9 mouse cellular contexts compared by ENCODE assay signal in the genomic region with DNA sequence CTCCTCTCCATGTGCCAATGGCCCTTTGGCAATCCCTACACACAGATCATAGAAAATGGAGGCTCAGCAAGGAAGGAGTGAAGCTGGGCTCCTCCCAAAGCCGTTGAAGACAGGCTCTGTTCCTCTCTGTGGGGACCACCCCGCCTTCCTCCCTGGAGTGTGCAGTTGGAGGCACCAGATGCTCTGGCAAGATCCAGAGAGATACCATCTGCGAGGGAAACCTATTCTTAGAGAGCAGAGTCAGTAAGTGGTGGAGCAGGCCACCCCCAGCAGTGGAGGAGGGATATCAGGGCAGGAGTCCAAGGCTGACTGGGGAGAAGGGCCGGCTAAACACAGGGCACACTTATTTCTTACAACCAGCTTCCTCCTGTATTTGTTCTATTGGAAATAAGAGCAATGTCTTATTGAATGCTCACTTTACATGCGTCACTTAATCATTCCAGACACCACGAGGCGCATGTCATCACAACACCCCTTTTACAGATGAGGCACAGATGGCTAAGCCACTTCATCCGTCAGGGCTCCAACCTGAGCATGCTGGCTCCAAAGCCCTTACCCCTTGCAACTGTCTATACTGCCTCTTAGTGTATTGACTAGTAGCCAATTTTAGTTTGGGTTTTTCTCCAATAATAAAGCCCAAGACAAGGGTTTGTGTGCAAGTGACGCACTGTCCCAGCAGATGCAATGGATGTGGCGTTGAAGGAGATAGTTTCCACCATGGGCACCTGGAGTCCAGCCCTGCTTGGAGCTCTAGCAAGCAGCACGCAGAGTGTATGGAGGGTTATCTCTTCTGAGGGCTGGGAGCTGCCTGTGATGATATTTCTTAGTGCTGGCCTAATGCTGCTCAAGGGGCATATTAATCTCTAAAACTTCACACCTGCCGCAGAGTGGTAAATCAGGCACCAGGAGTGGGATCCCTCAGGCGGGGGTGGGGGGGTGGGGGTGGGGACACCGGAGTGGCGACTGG. TPM values are rescaled to one million over a fixed set of nuclear protein-coding genes. Genes with fewer than 3 reads are reported as not detected.
DNase-seq lines count a peak whose midpoint lies in the region; ATAC-seq and TF ChIP-seq lines count a peak whose summit lies in the region.
"Had no signal": no experiment of that assay in that cellular context is flagged by ENCODE, and none has a peak within 500 bp of the region (broad histone marks: within the 10 kb centered on the region; RNA-seq: fewer than 3 reads in every experiment).

No protein-coding gene starts in this region.

- H3K27me3 ChIP-seq in G1E (ENCODE audit: insufficient read depth, low read length), result no peaks in the 10 kb centered on the region; the same call in 1 of the 2 replicates
- no peaks in the 10 kb centered on the region for H3K27me3 ChIP-seq in midbrain, postnatal 0 days (ENCODE audit: insufficient read depth, low read length)
- H3K27me3 ChIP-seq: megakaryocyte, embryonic 14.5 days had no signal

- H3K27ac ChIP-seq in midbrain, postnatal 0 days (ENCODE audit: low read depth, low read length), result no peak overlapping the region

- no peak overlapping the region; the same call in 1 of the 2 replicates for H3K4me3 ChIP-seq in G1E (ENCODE audit: low read depth, low read length)
- no peak overlapping the region for H3K4me3 ChIP-seq in midbrain, postnatal 0 days (ENCODE audit: low read depth, low read length)
- H3K4me3 ChIP-seq: megakaryocyte, embryonic 14.5 days had no signal

- peaks cover 40% of the 10 kb centered on the region for H3K4me1 ChIP-seq in G1E (ENCODE audit: insufficient read depth, low read depth, low read length)
- H3K4me1 ChIP-seq in midbrain, postnatal 0 days (ENCODE audit: insufficient read depth, low read length), result no peaks in the 10 kb centered on the region

- DNase-seq in G1E (ENCODE audit: low spot score), result peak; percentile 60
- peak; percentile 95 for DNase-seq in brain, embryonic 14.5 days (ENCODE audit: low read depth)
- peak; percentile 87 for DNase-seq in left cerebral cortex, adult 11 months (ENCODE audit: low spot score)
- DNase-seq in midbrain, postnatal 0 days (ENCODE audit: low spot score), result peak; percentile 85
- DNase-seq in thymus, postnatal 14 days, result no peak
- no peak for DNase-seq in kidney, adult 11 months
- no peak for DNase-seq in gastrocnemius, postnatal 25 days

- TF ChIP-seq POLR2A in brain, embryonic 14.5 days (IDR thresholded peaks at IDR 0.05; ENCODE audit: borderline replicate concordance, extremely low read depth, insufficient read depth, insufficient read length, poor library complexity, severe bottlenecking), result no peak

- no peaks in the 10 kb centered on the region for H3K9me3 ChIP-seq in G1E (replicated peaks)
- H3K9me3 ChIP-seq in midbrain, postnatal 0 days (ENCODE audit: low read length), result no peaks in the 10 kb centered on the region

- 56% methylated on average over 15 of the region's 15 CpGs for WGBS in midbrain, postnatal 0 days

- no peak for TF ChIP-seq CTCF in G1E (IDR thresholded peaks at IDR 0.05; ENCODE audit: low read depth, low read length)
- no peak for TF ChIP-seq CTCF in brain, embryonic 14.5 days (IDR thresholded peaks at IDR 0.05; ENCODE audit: borderline replicate concordance, extremely low read depth, insufficient read depth, insufficient read length)
- TF ChIP-seq CTCF in midbrain, postnatal 0 days (IDR thresholded peaks at IDR 0.05), result no peak

- peak; percentile 86 for ATAC-seq in G1E (ENCODE audit: extremely low read depth, insufficient number of reproducible peaks, low FRiP score, poor library complexity, severe bottlenecking)
- peak; percentile 86 for ATAC-seq in frontal cortex, adult (ENCODE audit: low TSS enrichment)
- ATAC-seq in midbrain, postnatal 0 days (ENCODE audit: low FRiP score), result peak; percentile 68; the same call in 1 of the 2 replicates

- H3K36me3 ChIP-seq in G1E (replicated peaks), result peaks cover 24% of the 10 kb centered on the region
- peaks cover 5% of the 10 kb centered on the region; the same call in 1 of the 2 replicates for H3K36me3 ChIP-seq in midbrain, postnatal 0 days (ENCODE audit: insufficient read depth, low read length)

- no peak overlapping the region for H3K9ac ChIP-seq in midbrain, postnatal 0 days (replicated peaks; ENCODE audit: low read length, poor library complexity, severe bottlenecking)

- no peak overlapping the region for H3K4me2 ChIP-seq in midbrain, postnatal 0 days (ENCODE audit: low read depth, low read length, poor library complexity, severe bottlenecking)

RNA-seq across cellular contexts. Expression of a gene that starts 14.5 kb away (rescaled TPM):
- total RNA-seq in G1E (2014; fragmentation: Nextera tagmentation) (31.9 and 32.5 TPM in 2 replicates), G1E (2017) (13.9 and 15.6 TPM in 2 replicates)
- polyA plus RNA-seq in G1E (2012), result 93.1 and 94.6 TPM in 2 replicates
- polyA plus RNA-seq in brain, embryonic 14.5 days (2012; rRNA removed), result 15.0 and 19.5 TPM in 2 replicates
- 2.0 and 2.3 TPM in 2 replicates for total RNA-seq in midbrain, postnatal 0 days (2014; rRNA removed)
- polyA plus RNA-seq in midbrain, postnatal 0 days (2015; fragmentation: Nextera tagmentation; extraction: Ambion mirVana), result 2.1 and 2.3 TPM in 2 replicates
- 1 to 10 TPM in 1 of 2 experiments, under 1 TPM in 1; 0.87 to 1.8 TPM for total RNA-seq in gastrocnemius, postnatal 25 days (2021)

RNA-seq across cellular contexts. Expression of a gene that starts 19.3 kb away (rescaled TPM):
- total RNA-seq in G1E (2014; fragmentation: Nextera tagmentation) (20.7 and 22.6 TPM in 2 replicates), G1E (2017) (35.7 and 41.5 TPM in 2 replicates)
- 5.4 and 6.2 TPM in 2 replicates for polyA plus RNA-seq in G1E (2012)
- polyA plus RNA-seq in brain, embryonic 14.5 days (2012; rRNA removed), result 11.4 and 12.5 TPM in 2 replicates
- 16.1 and 21.6 TPM in 2 replicates for total RNA-seq in midbrain, postnatal 0 days (2014; rRNA removed)
- 17.8 and 21.1 TPM in 2 replicates for polyA plus RNA-seq in midbrain, postnatal 0 days (2015; fragmentation: Nextera tagmentation; extraction: Ambion mirVana)
- 10 to 100 TPM; 12.6 to 14.9 TPM for total RNA-seq in gastrocnemius, postnatal 25 days (2021)

RNA-seq across cellular contexts. Expression of a gene that starts 25.5 kb away (rescaled TPM):
- total RNA-seq in G1E (2014; fragmentation: Nextera tagmentation), result 13.0 and 13.2 TPM in 2 replicates
- 6.8 and 7.6 TPM in 2 replicates for total RNA-seq in G1E (2017)
- 9.8 and 11.6 TPM in 2 replicates for polyA plus RNA-seq in G1E (2012)
- polyA plus RNA-seq in brain, embryonic 14.5 days (2012; rRNA removed), result 11.6 and 22.0 TPM in 2 replicates
- 23.3 and 27.7 TPM in 2 replicates for total RNA-seq in midbrain, postnatal 0 days (2014; rRNA removed)
- polyA plus RNA-seq in midbrain, postnatal 0 days (2015; fragmentation: Nextera tagmentation; extraction: Ambion mirVana), result 18.1 and 18.9 TPM in 2 replicates
- total RNA-seq in gastrocnemius, postnatal 25 days (2021), result 1 to 10 TPM in 1 of 2 experiments, under 1 TPM in 1; 0.69 to 1.4 TPM

RNA-seq across cellular contexts. Expression of a gene that starts 28.9 kb away (rescaled TPM):
- total RNA-seq in G1E (2014; fragmentation: Nextera tagmentation) (5.4 and 7.4 TPM in 2 replicates), G1E (2017) (0.93 TPM in 2 replicates)
- polyA plus RNA-seq in G1E (2012), result 10.2 and 11.1 TPM in 2 replicates
- polyA plus RNA-seq in brain, embryonic 14.5 days (2012; rRNA removed), result 17.6 and 18.7 TPM in 2 replicates
- total RNA-seq in midbrain, postnatal 0 days (2014; rRNA removed), result 7.7 and 10.4 TPM in 2 replicates
- 1.2 and 1.5 TPM in 2 replicates for polyA plus RNA-seq in midbrain, postnatal 0 days (2015; fragmentation: Nextera tagmentation; extraction: Ambion mirVana)
- 1 to 10 TPM; 2.2 to 2.5 TPM for total RNA-seq in gastrocnemius, postnatal 25 days (2021)

RNA-seq across cellular contexts. Expression of a gene that starts 29.0 kb away (rescaled TPM):
- total RNA-seq in G1E (2014; fragmentation: Nextera tagmentation) (not detected in 2 replicates), G1E (2017) (0.52 TPM in 1 of 2 replicates, not detected in the other)
- polyA plus RNA-seq in G1E (2012), result 1.5 and 1.7 TPM in 2 replicates
- polyA plus RNA-seq in brain, embryonic 14.5 days (2012; rRNA removed), result 0.22 and 0.69 TPM in 2 replicates
- total RNA-seq in midbrain, postnatal 0 days (2014; rRNA removed), result not detected in 2 replicates
- polyA plus RNA-seq in midbrain, postnatal 0 days (2015; fragmentation: Nextera tagmentation; extraction: Ambion mirVana), result 0.35 TPM in 1 of 2 replicates, not detected in the other
- total RNA-seq in gastrocnemius, postnatal 25 days (2021), result not detected

Comparison
In these comparisons a context has a peak if more than half of its experiments do, and no peak if none do; other contexts are left out.
1. DNase-seq: peak in G1E (single experiment), brain, embryonic 14.5 days (single experiment), left cerebral cortex, adult 11 months (single experiment) and midbrain, postnatal 0 days (single experiment); none in thymus, postnatal 14 days (single experiment), kidney, adult 11 months (single experiment) and gastrocnemius, postnatal 25 days (single experiment).
2. Peak in every context shown above with its lines, with median percentiles within 50 percentile points of each other: ATAC-seq.